ENCODE assay signal across 8 mouse cellular contexts in the genomic region with DNA sequence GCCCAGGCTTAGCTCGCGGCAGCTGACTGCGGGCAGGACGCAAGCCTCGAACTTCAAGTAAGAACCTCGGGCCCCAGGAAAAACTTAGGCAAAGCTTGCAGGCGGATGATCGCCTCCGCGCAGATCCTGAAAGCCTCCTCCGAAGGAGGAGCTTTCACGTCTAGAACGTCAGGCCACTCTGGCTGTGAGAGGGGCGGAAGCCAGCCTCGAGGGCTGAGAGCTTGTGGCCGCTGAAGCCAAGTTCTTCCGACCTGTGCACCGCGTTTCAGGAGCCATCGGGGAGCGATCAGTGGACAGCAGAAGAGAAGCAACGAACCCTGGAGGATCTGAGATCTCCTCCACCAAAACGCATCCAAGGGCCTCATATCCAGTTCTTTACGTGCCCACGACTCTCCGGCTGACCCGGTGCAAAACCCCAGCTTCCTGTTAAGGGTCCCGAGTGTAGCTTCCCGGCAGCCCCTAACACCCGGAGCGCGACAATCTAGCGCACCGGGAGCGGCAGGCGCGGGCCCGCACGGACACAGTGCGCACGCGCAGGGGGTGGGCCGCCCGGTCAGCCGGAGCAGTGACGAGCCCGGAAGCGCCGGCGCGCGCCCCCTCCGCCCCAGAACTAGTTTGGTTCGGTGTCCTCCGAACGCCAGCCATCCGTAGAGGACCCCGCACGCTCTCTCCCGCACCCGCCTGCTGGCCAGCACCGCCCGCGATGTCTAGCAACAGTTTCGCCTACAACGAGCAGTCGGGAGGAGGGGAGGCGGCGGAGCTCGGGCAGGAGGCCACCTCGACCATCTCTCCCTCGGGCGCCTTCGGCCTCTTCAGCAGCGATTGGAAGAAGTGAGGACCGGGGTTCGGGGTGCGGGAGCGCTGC. TPM values are rescaled to one million over a fixed set of nuclear protein-coding genes. Genes with fewer than 3 reads are reported as not detected.
DNase-seq lines count a peak whose midpoint lies in the region; ATAC-seq and TF ChIP-seq lines count a peak whose summit lies in the region.

A gene (plus strand): TSS at position 560 of the 865 bp plus-strand sequence.

- intact Hi-C loops in left cerebral cortex, postnatal 10 days (cut with DNase I), result loop anchor here (2.0 kb wide), 1 partner anchor 74 kb away; a partner anchor contains a TSS

- peak; percentile 81 for ATAC-seq in megakaryocyte-erythroid progenitor cell, adult 5-6 weeks (replicated peaks; ENCODE audit: low FRiP score, low TSS enrichment, poor library complexity, severe bottlenecking)

- H3K4me1 ChIP-seq in cortical plate, adult 2 months (ENCODE audit: control insufficient read depth, insufficient read depth, low read length), result peaks cover 1% of the 10 kb centered on the region; the same call in 1 of the 2 replicates

- H3K4me3 ChIP-seq in cortical plate, adult 2 months (ENCODE audit: insufficient read depth, low read length), result peak within 1 kb of the TSS; percentile 80

- peak; percentile 82 for DNase-seq in adipocyte (ENCODE audit: low spot score)
- DNase-seq in gastrocnemius, adult 8-10 months (ENCODE audit: low spot score in 2 of 2), result peak; percentile 69 to 79
- DNase-seq in hindlimb bud, embryonic 11.5 days (ENCODE audit: extremely low spot score, low read depth, low spot score), result peak; percentile 46
- peak; percentile 80 to 95 for DNase-seq in left cerebral cortex, postnatal 10 days (ENCODE audit: extremely low spot score in 1 of 2, low spot score in 2 of 2)
- DNase-seq in right cerebral cortex, postnatal 25 days, result peak; percentile 89
- peak; percentile 90 to 91 for DNase-seq in urinary bladder, postnatal 4 days (ENCODE audit: low spot score in 2 of 2)

- no peak for TF ChIP-seq CTCF in cortical plate, adult 2 months (IDR thresholded peaks at IDR 0.05; ENCODE audit: extremely low read depth, insufficient read depth, low read length)

- 0 out of 2 replicates have a peak, but pooled peaks have one; percentile 55 for TF ChIP-seq POLR2A in cortical plate, adult 2 months (IDR thresholded peaks at IDR 0.05; ENCODE audit: extremely low read depth, insufficient read depth, low read length)

- peak within 1 kb of the TSS; percentile 79 for H3K27ac ChIP-seq in cortical plate, adult 2 months (ENCODE audit: insufficient read depth, low read length)

RNA-seq across cellular contexts. Expression of the gene that starts here (rescaled TPM):
- polyA plus RNA-seq in cortical plate, adult 2 months (2012; rRNA removed), result 40.2 and 41.4 TPM in 2 replicates
- total RNA-seq in gastrocnemius, adult 8-10 months (2022), result 10 to 100 TPM; 23.8 to 25.9 (median 24.7) TPM
- total RNA-seq in left cerebral cortex, postnatal 10 days (2021), result 10 to 100 TPM; 38.6 to 39.5 TPM
- 47.4 and 67.6 TPM in 2 replicates for total RNA-seq in megakaryocyte-erythroid progenitor cell, adult 5-6 weeks (2014; fragmentation: Nextera tagmentation)
- 85.3 and 88.9 TPM in 2 replicates for total RNA-seq in megakaryocyte-erythroid progenitor cell, adult 5-6 weeks (2017)

Comparison
In these comparisons a context has a peak if more than half of its experiments do, and no peak if none do; other contexts are left out.
1. Peak in every context shown above with its lines: DNase-seq, ATAC-seq, H3K4me3 ChIP-seq and H3K27ac ChIP-seq.